Mouse (Mus musculus): Measurements from ENCODE around the gene Gm9964. TPM values are rescaled to one million over a fixed set of nuclear protein-coding genes. Genes with fewer than 3 reads are reported as not detected.

Gm9964 gene
- polyA plus RNA-seq, 2 experiments = not detected

DNA sequence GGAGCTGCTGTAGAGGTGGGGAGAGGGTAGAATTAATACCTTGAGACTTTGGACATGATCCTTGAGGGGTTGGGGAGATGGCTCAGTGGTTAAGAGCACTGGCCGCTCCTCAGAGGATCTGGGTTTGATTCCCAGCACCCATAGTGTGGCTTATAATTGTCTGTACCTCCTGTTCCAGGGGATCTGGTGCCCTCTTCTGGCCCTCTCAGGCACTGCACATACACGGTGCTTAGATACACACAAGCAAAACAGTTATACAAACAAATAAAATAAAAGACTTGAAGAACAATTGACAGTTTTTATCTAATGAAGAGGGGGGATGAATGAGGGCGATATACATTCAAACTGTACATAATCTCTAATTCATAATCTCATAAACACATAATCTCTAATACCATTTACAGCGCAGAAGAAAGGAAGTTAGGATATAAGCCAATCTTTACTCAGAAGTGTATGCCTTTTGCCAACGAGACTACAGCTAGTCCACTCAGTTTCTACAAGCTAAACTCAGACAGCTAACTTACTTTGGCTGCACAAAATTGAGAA is 40.1 kb upstream of the Gm9964 start:
- peaks cover 14% of the 10 kb centered on the region for H3K4me1 ChIP-seq (ENCODE audit: control insufficient read depth, insufficient read depth, low read length)
- no peaks in the 10 kb centered on the region for H3K27me3 ChIP-seq (ENCODE audit: control insufficient read depth, insufficient read depth, low read length)
- no peaks in the 10 kb centered on the region for H3K36me3 ChIP-seq (ENCODE audit: control insufficient read depth, insufficient read depth, low read length)
- DNase-seq (ENCODE audit: low spot score) = no peak
- no peak overlapping the region for H3K27ac ChIP-seq (replicated peaks; ENCODE audit: low read depth, low read length)
- TF ChIP-seq POLR2A (IDR thresholded peaks at IDR 0.05; ENCODE audit: borderline replicate concordance, extremely low read depth, insufficient read depth, insufficient read length) = no peak
- no peak overlapping the region for H3K9ac ChIP-seq (ENCODE audit: low read depth, low read length, severe bottlenecking)
- 93% methylated on average over 5 of the region's 5 CpGs for WGBS
- ATAC-seq (ENCODE audit: low FRiP score, low read depth) = no peak
- H3K9me3 ChIP-seq (ENCODE audit: control insufficient read depth, low read length) = no peaks in the 10 kb centered on the region
- H3K4me3 ChIP-seq (replicated peaks; ENCODE audit: low read length) = no peak overlapping the region
- no peak overlapping the region for H3K4me2 ChIP-seq (replicated peaks; ENCODE audit: low read depth, low read length, severe bottlenecking)

GRCm38 (mm10) chr11:79335077-79335476 is 38.4 kb upstream of the Gm9964 start:
- TF ChIP-seq POLR2A (IDR thresholded peaks at IDR 0.05; ENCODE audit: borderline replicate concordance, extremely low read depth, insufficient read depth, insufficient read length) = no peak

DNA sequence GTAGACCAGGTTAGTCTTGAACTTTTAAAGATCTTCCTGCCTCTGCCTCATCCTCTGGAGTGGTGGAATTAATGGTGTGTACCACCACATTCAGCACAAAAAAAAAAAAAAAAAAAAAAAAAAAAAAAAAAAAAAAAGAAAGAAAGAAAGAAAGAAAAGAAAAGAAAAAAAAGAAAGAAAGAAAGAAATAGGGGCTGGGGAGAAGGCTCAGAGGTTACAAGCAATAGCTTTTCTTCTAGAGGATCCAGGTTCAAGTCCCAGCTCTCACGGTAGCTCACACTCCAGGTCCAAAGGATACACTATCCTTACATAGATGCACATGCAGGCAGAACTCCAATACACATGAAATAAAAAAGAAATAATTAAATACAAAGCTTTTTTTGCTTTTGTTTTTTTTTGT is 32.9 kb upstream of the Gm9964 start:
- Histone ChIP-seq H3K9me3 (ENCODE audit: control insufficient read depth, low read length) (no peaks in the 10 kb centered on the region), H3K4me3 (replicated peaks; ENCODE audit: low read length) (no peak overlapping the region), H3K9ac (ENCODE audit: low read depth, low read length, severe bottlenecking) (no peak overlapping the region), H3K36me3 (ENCODE audit: control insufficient read depth, insufficient read depth, low read length) (no peaks in the 10 kb centered on the region), H3K4me1 (ENCODE audit: control insufficient read depth, insufficient read depth, low read length) (no peaks in the 10 kb centered on the region), H3K27ac (replicated peaks; ENCODE audit: low read depth, low read length) (no peak overlapping the region), H3K27me3 (ENCODE audit: control insufficient read depth, insufficient read depth, low read length) (no peaks in the 10 kb centered on the region), H3K4me2 (replicated peaks; ENCODE audit: low read depth, low read length, severe bottlenecking) (no peak overlapping the region)
- no peak for DNase-seq (ENCODE audit: low spot score)
- ATAC-seq (ENCODE audit: low FRiP score, low read depth) = no peak
- TF ChIP-seq POLR2A (IDR thresholded peaks at IDR 0.05; ENCODE audit: borderline replicate concordance, extremely low read depth, insufficient read depth, insufficient read length) = no peak
- 100% methylated on average over 1 of the region's 1 CpGs for WGBS

More at GRCm38 (mm10) chr11:79335077-79335476, 38.4 kb upstream of the Gm9964 start:
- Histone ChIP-seq H3K27me3 (ENCODE audit: control insufficient read depth, insufficient read depth, low read length) (no peaks in the 10 kb centered on the region), H3K4me2 (replicated peaks; ENCODE audit: low read depth, low read length, severe bottlenecking) (no peak overlapping the region), H3K4me1 (ENCODE audit: control insufficient read depth, insufficient read depth, low read length) (peaks cover 5% of the 10 kb centered on the region), H3K9ac (ENCODE audit: low read depth, low read length, severe bottlenecking) (no peak overlapping the region), H3K36me3 (ENCODE audit: control insufficient read depth, insufficient read depth, low read length) (no peaks in the 10 kb centered on the region), H3K27ac (replicated peaks; ENCODE audit: low read depth, low read length) (no peak overlapping the region), H3K4me3 (replicated peaks; ENCODE audit: low read length) (no peak overlapping the region), H3K9me3 (ENCODE audit: control insufficient read depth, low read length) (no peaks in the 10 kb centered on the region)
- DNase-seq (ENCODE audit: low spot score) (no peak), ATAC-seq (ENCODE audit: low FRiP score, low read depth) (no peak)
- WGBS = 94% methylated on average over 6 of the region's 6 CpGs

- H3K27me3 ChIP-seq (ENCODE audit: control insufficient read depth, insufficient read depth, low read length) = no peaks in the 10 kb centered on the region
- no peak overlapping the region for H3K27ac ChIP-seq (replicated peaks; ENCODE audit: low read depth, low read length)
- no peak for TF ChIP-seq POLR2A (IDR thresholded peaks at IDR 0.05; ENCODE audit: borderline replicate concordance, extremely low read depth, insufficient read depth, insufficient read length)
- H3K9ac ChIP-seq (ENCODE audit: low read depth, low read length, severe bottlenecking) = no peak overlapping the region
- H3K4me1 ChIP-seq (ENCODE audit: control insufficient read depth, insufficient read depth, low read length) = no peaks in the 10 kb centered on the region
- DNase-seq (ENCODE audit: low spot score) (no peak), ATAC-seq (ENCODE audit: low FRiP score, low read depth) (no peak)
- no peak overlapping the region for H3K4me3 ChIP-seq (replicated peaks; ENCODE audit: low read length)
- 95% methylated on average over 4 of the region's 4 CpGs for whole genome bisulfite sequencing
- no peaks in the 10 kb centered on the region for H3K36me3 ChIP-seq (ENCODE audit: control insufficient read depth, insufficient read depth, low read length)
- no peaks in the 10 kb centered on the region for H3K9me3 ChIP-seq (ENCODE audit: control insufficient read depth, low read length)
- no peak overlapping the region for H3K4me2 ChIP-seq (replicated peaks; ENCODE audit: low read depth, low read length, severe bottlenecking)
These were observed 31.4 kb upstream of the Gm9964 start for GRCm38 (mm10) chr11:79328060-79328459.

DNA sequence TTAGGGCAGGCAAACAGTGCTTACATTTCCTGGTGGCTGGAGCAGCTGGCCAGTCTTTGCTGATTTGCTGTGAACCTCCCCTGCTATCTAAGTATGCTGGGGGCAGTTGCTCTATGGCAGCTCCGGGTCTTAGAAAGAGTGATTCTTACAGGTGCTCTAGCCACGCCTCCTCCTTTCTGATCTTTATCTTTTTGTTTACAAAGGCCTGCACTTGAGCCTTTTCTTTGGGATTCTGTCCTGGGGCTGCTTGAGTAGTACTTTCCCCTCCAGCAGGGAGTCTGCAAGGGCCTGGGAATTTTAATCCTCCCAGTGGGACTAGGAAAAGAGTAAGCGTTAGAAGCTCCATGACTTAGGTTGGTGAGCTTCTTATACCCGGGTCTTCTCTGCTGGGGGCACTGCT is 30.4 kb upstream of the Gm9964 start:
- no peak overlapping the region for H3K4me3 ChIP-seq (replicated peaks; ENCODE audit: low read length)
- DNase-seq (ENCODE audit: low spot score) (no peak), ATAC-seq (ENCODE audit: low FRiP score, low read depth) (no peak)
- 27% methylated on average over 4 of the region's 4 CpGs for WGBS
- TF ChIP-seq POLR2A (IDR thresholded peaks at IDR 0.05; ENCODE audit: borderline replicate concordance, extremely low read depth, insufficient read depth, insufficient read length) = no peak
- H3K4me2 ChIP-seq (replicated peaks; ENCODE audit: low read depth, low read length, severe bottlenecking) = no peak overlapping the region
- no peak overlapping the region for H3K27ac ChIP-seq (replicated peaks; ENCODE audit: low read depth, low read length)
- no peaks in the 10 kb centered on the region for H3K4me1 ChIP-seq (ENCODE audit: control insufficient read depth, insufficient read depth, low read length)
- H3K36me3 ChIP-seq (ENCODE audit: control insufficient read depth, insufficient read depth, low read length) = no peaks in the 10 kb centered on the region
- no peak overlapping the region for H3K9ac ChIP-seq (ENCODE audit: low read depth, low read length, severe bottlenecking)
- no peaks in the 10 kb centered on the region for H3K27me3 ChIP-seq (ENCODE audit: control insufficient read depth, insufficient read depth, low read length)
- no peaks in the 10 kb centered on the region for H3K9me3 ChIP-seq (ENCODE audit: control insufficient read depth, low read length)

- Histone ChIP-seq H3K36me3 (ENCODE audit: control insufficient read depth, insufficient read depth, low read length) (no peaks in the 10 kb centered on the region), H3K9ac (ENCODE audit: low read depth, low read length, severe bottlenecking) (no peak overlapping the region), H3K4me3 (replicated peaks; ENCODE audit: low read length) (no peak overlapping the region), H3K9me3 (ENCODE audit: control insufficient read depth, low read length) (no peaks in the 10 kb centered on the region), H3K4me1 (ENCODE audit: control insufficient read depth, insufficient read depth, low read length) (no peaks in the 10 kb centered on the region), H3K4me2 (replicated peaks; ENCODE audit: low read depth, low read length, severe bottlenecking) (no peak overlapping the region), H3K27me3 (ENCODE audit: control insufficient read depth, insufficient read depth, low read length) (no peaks in the 10 kb centered on the region), H3K27ac (replicated peaks; ENCODE audit: low read depth, low read length) (no peak overlapping the region)
- DNase-seq (ENCODE audit: low spot score) = no peak
- WGBS = 89% methylated on average over 8 of the region's 8 CpGs
- ATAC-seq (ENCODE audit: low FRiP score, low read depth) = no peak
- no peak for TF ChIP-seq POLR2A (IDR thresholded peaks at IDR 0.05; ENCODE audit: borderline replicate concordance, extremely low read depth, insufficient read depth, insufficient read length)
These were observed 29.0 kb upstream of the Gm9964 start for GRCm38 (mm10) chr11:79325663-79326062.
